Comparison of ENCODE assay signal across 8 mouse cellular contexts in genomic region chr16:16896382-16897055, GRCm38 (mm10). TPM values are rescaled to one million over a fixed set of nuclear protein-coding genes. Genes with fewer than 3 reads are reported as not detected.
DNase-seq lines count a peak whose midpoint lies in the region; ATAC-seq lines count a peak whose summit lies in the region.

Gene Ppm1f, plus strand, starts transcription at chr16:16896469.

- DNase-seq in T-cell, adult 2 months (ENCODE audit: low spot score) = peak; percentile 97
- DNase-seq in cerebellum, postnatal 36 days = peak; percentile 96 to 98
- peak; percentile 97 for DNase-seq in frontal cortex, postnatal 36 days (ENCODE audit: low spot score in 2 of 2)
- peak; percentile 89 for DNase-seq in left cerebral cortex, adult 11 months (ENCODE audit: low spot score)
- DNase-seq in lung, postnatal 4 days = peak; percentile 96 to 98
- peak; percentile 86 for DNase-seq in retina, postnatal 7 days (ENCODE audit: low read depth, low spot score)
- DNase-seq in urinary bladder, adult 2 months (ENCODE audit: low spot score) = peak; percentile 91

- peak within 1 kb of the TSS; percentile 85 for H3K9ac ChIP-seq in hindbrain, embryonic 15.5 days

- no peaks in the 10 kb centered on the region for H3K27me3 ChIP-seq in hindbrain, embryonic 15.5 days

- H3K4me3 ChIP-seq in hindbrain, embryonic 15.5 days = peak within 1 kb of the TSS; percentile 61

- peak; percentile 94 for ATAC-seq in hindbrain, embryonic 15.5 days (ENCODE audit: low FRiP score, low read depth)

- WGBS in hindbrain, embryonic 15.5 days = under 1% methylated on average over 29 of the region's 29 CpGs

- H3K9me3 ChIP-seq in hindbrain, embryonic 15.5 days = no peaks in the 10 kb centered on the region

- peak within 1 kb of the TSS; percentile 82 for H3K27ac ChIP-seq in hindbrain, embryonic 15.5 days (replicated peaks)

- peak within 1 kb of the TSS; percentile 75 for H3K4me2 ChIP-seq in hindbrain, embryonic 15.5 days

- peaks cover 16% of the 10 kb centered on the region for H3K36me3 ChIP-seq in hindbrain, embryonic 15.5 days

- peaks cover 26% of the 10 kb centered on the region for H3K4me1 ChIP-seq in hindbrain, embryonic 15.5 days (replicated peaks)

RNA-seq across cellular contexts. Expression of gene Ppm1f, which starts in this region (rescaled TPM):
- 26.7 and 27.6 TPM in 2 replicates for polyA plus RNA-seq in hindbrain, embryonic 15.5 days (2015; fragmentation: Nextera tagmentation; extraction: Ambion mirVana)
- polyA plus RNA-seq in urinary bladder, adult 2 months (2012; rRNA removed) = 17.8 and 18.2 TPM in 2 replicates

Comparison
In these comparisons a context has a peak if more than half of its experiments do, and no peak if none do; other contexts are left out.
1. Peak in every context shown above with its lines: DNase-seq, ATAC-seq, H3K4me3 ChIP-seq and H3K27ac ChIP-seq.